Mouse (Mus musculus): Measurements from ENCODE around the gene Ubac2. TPM values are rescaled to one million over a fixed set of nuclear protein-coding genes. Genes with fewer than 3 reads are reported as not detected.

Gene Ubac2
- total and polyA plus RNA-seq, 3 experiments = 32.8 to 40.1 (median 35.5) TPM

GRCm38 (mm10) chr14:121844486-121844885 lies 33.9 kb upstream of the Ubac2 start:
- H3K4me2 ChIP-seq (ENCODE audit: insufficient read depth, low read depth, poor library complexity, severe bottlenecking) = no peak overlapping the region
- TF ChIP-seq NRF1 (IDR thresholded peaks at IDR 0.05; ENCODE audit: low read depth, low read length) (no peak), POLR2A (IDR thresholded peaks at IDR 0.05; ENCODE audit: low read depth, low read length) (no peak), MAFK (IDR thresholded peaks at IDR 0.05; ENCODE audit: insufficient replicate concordance, low read length) (no peak), RAD21 (IDR thresholded peaks at IDR 0.05; ENCODE audit: low read depth, low read length) (no peak), MEF2A (IDR thresholded peaks at IDR 0.05; ENCODE audit: borderline replicate concordance, low read depth, low read length) (no peak), ZNF384 (IDR thresholded peaks at IDR 0.05; ENCODE audit: low read depth, low read length) (no peak)
- in situ Hi-C loops (cut with MboI; ENCODE audit: low pct_ligation_motif_present, low pct_unique_long_range_greater_than_20kb, low sequenced_read_pairs) = no loop called here
- H3K27ac ChIP-seq (ENCODE audit: insufficient read depth, low read depth) = no peak overlapping the region
- no peaks in the 10 kb centered on the region for H3K36me3 ChIP-seq (replicated peaks in 1 of 2; ENCODE audit: control insufficient read depth in 1 of 2, insufficient read depth in 1 of 2, low read length in 1 of 2)
- no peaks in the 10 kb centered on the region for H3K27me3 ChIP-seq (replicated peaks)
- no peak overlapping the region for H3K9ac ChIP-seq (ENCODE audit: insufficient read depth, low read depth)
- dilution Hi-C loops (cut with MboI; ENCODE audit: extremely low pct_ligation_motif_present, extremely low pct_unique_long_range_greater_than_20kb, low sequenced_read_pairs) = no loop called here
- no peaks in the 10 kb centered on the region for H3K4me1 ChIP-seq (ENCODE audit: control insufficient read depth in 1 of 2, insufficient read depth in 2 of 2)
- H3K79me2 ChIP-seq (replicated peaks; ENCODE audit: control insufficient read depth, extremely low read depth, insufficient read depth, poor library complexity, severe bottlenecking) = no peaks in the 10 kb centered on the region
- no peak overlapping the region for H3K4me3 ChIP-seq (replicated peaks in 1 of 3; ENCODE audit: low read depth in 2 of 3, low read length in 2 of 3, poor library complexity in 1 of 3)
- peaks cover 4% of the 10 kb centered on the region for H3K9me3 ChIP-seq (replicated peaks; ENCODE audit: low read length)
- DNase-seq (ENCODE audit: extremely low read depth) = no peak

GRCm38 (mm10) chr14:121851231-121851630 lies 27.2 kb upstream of the Ubac2 start:
- no peak overlapping the region for H3K4me3 ChIP-seq (replicated peaks in 1 of 3; ENCODE audit: low read depth in 2 of 3, low read length in 2 of 3, poor library complexity in 1 of 3)
- no peak for DNase-seq (ENCODE audit: extremely low read depth)
- no peaks in the 10 kb centered on the region for H3K79me2 ChIP-seq (replicated peaks; ENCODE audit: control insufficient read depth, extremely low read depth, insufficient read depth, poor library complexity, severe bottlenecking)
- H3K9ac ChIP-seq (ENCODE audit: insufficient read depth, low read depth) = no peak overlapping the region
- H3K9me3 ChIP-seq (replicated peaks; ENCODE audit: low read length) = peaks cover 9% of the 10 kb centered on the region
- no peaks in the 10 kb centered on the region for H3K36me3 ChIP-seq (replicated peaks in 1 of 2; ENCODE audit: control insufficient read depth in 1 of 2, insufficient read depth in 1 of 2, low read length in 1 of 2)
- H3K27me3 ChIP-seq (replicated peaks) = no peaks in the 10 kb centered on the region
- no peak overlapping the region for H3K27ac ChIP-seq (ENCODE audit: insufficient read depth, low read depth)
- peaks cover 0 to 4% of the 10 kb centered on the region in 2 experiments; a peak in 1 of 4 replicates for H3K4me1 ChIP-seq (ENCODE audit: control insufficient read depth in 1 of 2, insufficient read depth in 2 of 2)
- H3K4me2 ChIP-seq (ENCODE audit: insufficient read depth, low read depth, poor library complexity, severe bottlenecking) = no peak overlapping the region
- TF ChIP-seq POLR2AphosphoS2 (IDR thresholded peaks at IDR 0.05; ENCODE audit: low read depth, low read length) = no peak
- no peak for TF ChIP-seq MYC (IDR thresholded peaks at IDR 0.05; ENCODE audit: low read depth, low read length)
- no peak for TF ChIP-seq ELF1 (IDR thresholded peaks at IDR 0.05; ENCODE audit: low read depth, low read length)
- TF ChIP-seq POLR2A (IDR thresholded peaks at IDR 0.05; ENCODE audit: low read depth, low read length) = no peak
- no peak for TF ChIP-seq USF2 (conservative IDR thresholded peaks at IDR 0.05; ENCODE audit: low read depth, low read length)
- no peak for TF ChIP-seq MAZ (IDR thresholded peaks at IDR 0.05; ENCODE audit: low read depth, low read length)
- dilution Hi-C loops (cut with MboI; ENCODE audit: extremely low pct_ligation_motif_present, extremely low pct_unique_long_range_greater_than_20kb, low sequenced_read_pairs) (no loop called here), in situ Hi-C loops (cut with MboI; ENCODE audit: low pct_ligation_motif_present, low pct_unique_long_range_greater_than_20kb, low sequenced_read_pairs) (no loop called here)

- peaks cover 9% of the 10 kb centered on the region for H3K9me3 ChIP-seq (replicated peaks; ENCODE audit: low read length)
- dilution Hi-C loops (cut with MboI; ENCODE audit: extremely low pct_ligation_motif_present, extremely low pct_unique_long_range_greater_than_20kb, low sequenced_read_pairs) = no loop called here
- no peak overlapping the region for H3K4me2 ChIP-seq (ENCODE audit: insufficient read depth, low read depth, poor library complexity, severe bottlenecking)
- peaks cover 0 to 4% of the 10 kb centered on the region in 2 experiments; a peak in 1 of 4 replicates for H3K4me1 ChIP-seq (ENCODE audit: control insufficient read depth in 1 of 2, insufficient read depth in 2 of 2)
- in situ Hi-C loops (cut with MboI; ENCODE audit: low pct_ligation_motif_present, low pct_unique_long_range_greater_than_20kb, low sequenced_read_pairs) = no loop called here
- no peaks in the 10 kb centered on the region for H3K36me3 ChIP-seq (replicated peaks in 1 of 2; ENCODE audit: control insufficient read depth in 1 of 2, insufficient read depth in 1 of 2, low read length in 1 of 2)
- H3K9ac ChIP-seq (ENCODE audit: insufficient read depth, low read depth) = no peak overlapping the region
- no peak for DNase-seq (ENCODE audit: extremely low read depth)
- H3K27ac ChIP-seq (ENCODE audit: insufficient read depth, low read depth) = no peak overlapping the region
- no peaks in the 10 kb centered on the region for H3K27me3 ChIP-seq (replicated peaks)
- TF ChIP-seq ZNF384 (IDR thresholded peaks at IDR 0.05; ENCODE audit: low read depth, low read length) (no peak), NRF1 (IDR thresholded peaks at IDR 0.05; ENCODE audit: low read depth, low read length) (no peak), BHLHE40 (IDR thresholded peaks at IDR 0.05; ENCODE audit: low read depth, low read length) (no peak), MEF2A (IDR thresholded peaks at IDR 0.05; ENCODE audit: borderline replicate concordance, low read depth, low read length) (no peak)
- no peaks in the 10 kb centered on the region for H3K79me2 ChIP-seq (replicated peaks; ENCODE audit: control insufficient read depth, extremely low read depth, insufficient read depth, poor library complexity, severe bottlenecking)
- no peak overlapping the region for H3K4me3 ChIP-seq (replicated peaks in 1 of 3; ENCODE audit: low read depth in 2 of 3, low read length in 2 of 3, poor library complexity in 1 of 3)
Measured at GRCm38 (mm10) chr14:121852531-121852930, 25.9 kb upstream of the Ubac2 start.

Data from CH12.LX (cell line).